Mouse (Mus musculus) thymus, postnatal 0 days (tissue): ENCODE results near the gene Krtcap2. TPM values are rescaled to one million over a fixed set of nuclear protein-coding genes. Genes with fewer than 3 reads are reported as not detected.
"Not testable (repeated sequence)": the region's sequence is repeated elsewhere in the genome, so short reads cannot be mapped to it uniquely, and the experiment has no call there.

Experiments used
- DNase-seq: peaks from one replicate; pipeline ENCODE4 v3.0.0-alpha.2; 2015; ENCODE audit warnings: low spot score
- polyA plus RNA-seq: library from polyadenylated mRNA; unstranded; fragments of >200 nt; fragmentation: Nextera tagmentation; extraction: Ambion mirVana; gene quantifications from 2 replicates; pipeline ENCODE4 v1.2.1, GENCODE M21; 2015

Gene Krtcap2
- 304 and 318 TPM in 2 replicates for polyA plus RNA-seq

DNA sequence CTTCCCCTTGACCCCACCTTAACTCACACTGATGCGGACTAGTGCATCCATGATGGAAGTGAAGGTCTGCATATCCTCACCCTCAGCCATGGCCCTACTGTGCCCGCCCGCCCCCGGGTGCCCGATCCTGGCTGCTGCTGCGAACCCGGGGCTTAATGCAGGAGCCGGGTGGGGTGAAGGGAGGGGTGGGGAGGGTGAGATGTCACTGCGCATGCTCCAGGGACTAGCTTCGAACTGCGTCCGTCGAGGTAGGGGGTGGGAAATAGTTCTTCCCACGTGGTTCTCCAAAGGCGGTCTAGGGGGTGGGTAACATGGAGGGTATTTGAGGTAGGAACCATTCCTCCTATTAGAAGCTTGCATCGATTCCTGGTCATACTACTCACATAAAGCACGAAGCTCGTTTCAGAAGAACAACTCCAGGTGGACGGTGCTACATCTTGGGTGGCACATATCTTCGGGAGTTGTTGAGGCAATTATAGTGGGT is at the start of gene Krtcap2:
TSS of gene Krtcap2 (plus strand) at position 279 of the 484 bp plus-strand sequence.
- DNase-seq = peak; percentile 53

DNA sequence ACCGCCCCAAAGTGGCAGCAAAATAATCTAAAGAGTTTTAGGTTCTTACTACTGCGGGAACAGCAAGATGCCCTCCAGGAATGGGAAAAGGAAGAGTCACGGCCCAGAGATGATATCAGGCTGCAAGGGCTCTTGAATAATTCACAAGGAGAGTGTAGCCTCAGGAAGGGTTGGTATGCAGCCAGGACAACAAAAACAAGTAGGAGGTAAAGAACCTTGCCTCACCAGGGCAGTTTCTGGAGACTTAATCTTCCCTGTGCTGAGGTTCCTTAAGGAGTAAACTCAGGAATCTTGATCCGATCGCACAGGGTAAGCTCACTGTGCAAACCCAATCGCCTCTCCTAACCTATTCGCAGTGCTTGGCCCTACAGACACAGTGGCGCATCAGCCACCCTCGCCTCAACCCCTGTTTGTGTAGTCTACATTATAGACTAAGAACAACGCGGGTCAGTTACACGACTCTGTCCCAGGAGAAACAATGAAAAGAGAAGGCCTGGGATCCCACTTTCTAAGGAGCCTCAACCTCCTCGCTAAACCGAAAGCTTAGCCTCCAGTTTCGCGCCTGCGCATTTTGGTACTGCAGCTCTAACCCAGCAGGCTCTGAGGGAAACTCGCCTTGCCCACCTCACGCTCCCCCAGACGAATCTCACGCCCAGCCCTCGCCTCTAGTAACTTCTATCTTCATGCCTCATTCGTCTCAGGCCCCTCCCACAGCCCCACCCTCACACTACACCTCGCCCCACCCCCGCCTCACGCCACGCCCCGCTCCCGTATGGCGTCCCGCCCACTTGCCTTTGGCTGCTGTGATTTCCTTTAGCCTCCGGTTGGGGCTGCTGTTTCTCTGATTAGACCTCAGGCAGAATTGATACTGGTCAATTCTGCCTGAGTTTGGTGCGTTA is 49.5 kb upstream of the Krtcap2 start:
- DNase-seq = peak; percentile 95

DNA sequence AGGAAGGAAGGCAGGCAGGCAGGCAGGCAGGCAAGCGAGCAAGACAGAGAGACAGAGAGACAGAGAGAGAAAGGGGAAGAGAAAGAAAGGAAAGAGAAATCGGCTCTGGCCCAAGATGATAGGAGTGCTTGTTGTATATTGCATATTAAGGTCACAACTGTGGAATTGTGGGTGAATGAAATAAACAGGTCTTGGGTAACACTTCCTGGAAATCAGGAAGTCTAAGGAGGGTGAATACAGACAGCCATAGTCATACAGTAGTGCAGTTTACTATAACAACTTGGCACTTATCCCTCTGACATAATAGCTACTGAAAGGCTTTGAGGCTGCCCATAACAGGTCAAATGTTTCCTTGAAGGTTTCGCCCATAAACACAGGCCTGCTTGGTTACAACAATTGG is 45.9 kb upstream of the Krtcap2 start:
- no peak for DNase-seq

DNA sequence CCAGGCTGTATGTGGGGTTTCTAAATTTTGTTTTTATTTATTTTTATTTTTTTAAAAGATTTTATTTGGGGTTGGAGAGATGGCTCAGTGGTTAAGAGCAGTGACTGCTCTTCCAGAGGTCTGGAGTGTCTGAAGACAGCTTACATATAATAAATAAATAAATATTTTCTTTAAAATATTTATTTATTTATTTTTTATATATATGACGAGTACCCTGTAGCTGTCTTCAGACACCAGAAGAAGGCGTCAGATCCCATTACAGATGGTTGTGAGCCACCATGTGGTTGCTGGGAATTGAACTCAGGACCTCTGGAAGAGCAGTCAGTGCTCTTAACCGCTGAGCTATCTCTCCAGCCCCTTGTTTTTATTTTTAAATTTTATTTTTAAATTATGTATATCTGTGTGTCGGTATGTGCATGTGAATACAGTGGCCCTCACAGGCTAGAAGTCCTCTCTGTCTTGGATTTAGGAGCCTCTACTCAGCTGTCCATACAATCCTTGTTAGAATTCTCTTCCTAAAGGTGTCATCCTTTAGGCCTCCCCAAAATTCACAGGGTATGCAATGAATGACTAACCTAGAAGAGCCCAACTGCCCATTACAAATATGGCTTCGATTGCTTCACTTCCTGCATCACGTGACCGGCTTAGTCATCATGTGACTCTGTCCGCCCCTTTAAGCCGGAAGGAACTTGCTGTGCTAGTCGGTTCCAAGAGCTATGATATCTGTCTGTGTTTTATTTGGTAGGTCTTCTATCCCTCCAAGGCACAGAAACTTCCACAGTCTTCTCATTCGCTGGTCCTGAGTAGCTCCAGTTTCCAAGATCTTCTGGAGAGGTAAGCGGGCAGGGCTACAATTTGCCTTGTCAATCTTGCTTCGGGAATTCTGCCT is 43.3 kb upstream of the Krtcap2 start, which contains the start of gene Gba:
TSS of gene Gba (plus strand) at position 676 of the 889 bp plus-strand sequence.
- peak; percentile 92 for DNase-seq

DNA sequence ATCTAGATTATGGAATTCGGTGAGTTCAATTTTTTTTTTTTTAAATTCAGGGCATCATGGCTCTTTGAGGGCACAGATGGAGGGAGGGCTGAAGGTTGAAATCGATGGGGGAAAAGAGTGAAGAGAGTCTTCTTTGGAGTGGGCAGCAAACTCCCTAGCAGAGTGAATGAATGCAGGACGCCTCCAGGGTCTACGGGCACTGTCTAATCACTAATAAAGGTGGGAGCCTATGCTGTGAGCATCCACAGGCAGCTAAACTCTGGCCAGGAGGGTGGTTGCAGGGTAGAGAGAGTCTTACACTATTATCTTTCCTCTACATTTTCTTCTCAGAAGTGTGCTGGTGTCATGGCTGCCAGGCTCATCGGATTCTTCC is 42.6 kb upstream of the Krtcap2 start:
- DNase-seq = no peak

DNA sequence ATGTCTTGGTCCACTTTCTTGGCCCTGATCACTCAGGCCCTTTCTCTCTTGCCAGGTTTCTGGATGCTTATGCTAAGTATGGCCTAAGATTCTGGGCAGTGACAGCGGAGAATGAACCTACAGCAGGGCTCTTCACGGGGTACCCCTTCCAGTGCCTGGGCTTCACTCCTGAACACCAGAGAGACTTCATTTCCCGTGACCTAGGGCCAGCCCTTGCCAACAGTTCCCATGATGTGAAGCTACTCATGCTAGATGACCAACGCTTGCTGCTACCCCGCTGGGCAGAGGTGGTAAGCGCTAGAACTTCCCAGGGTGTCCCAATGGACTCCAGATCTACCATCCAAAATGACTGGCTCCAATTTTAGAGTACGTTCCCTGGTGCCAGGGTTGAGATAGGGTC is 39.7 kb upstream of the Krtcap2 start:
- no peak for DNase-seq

DNA sequence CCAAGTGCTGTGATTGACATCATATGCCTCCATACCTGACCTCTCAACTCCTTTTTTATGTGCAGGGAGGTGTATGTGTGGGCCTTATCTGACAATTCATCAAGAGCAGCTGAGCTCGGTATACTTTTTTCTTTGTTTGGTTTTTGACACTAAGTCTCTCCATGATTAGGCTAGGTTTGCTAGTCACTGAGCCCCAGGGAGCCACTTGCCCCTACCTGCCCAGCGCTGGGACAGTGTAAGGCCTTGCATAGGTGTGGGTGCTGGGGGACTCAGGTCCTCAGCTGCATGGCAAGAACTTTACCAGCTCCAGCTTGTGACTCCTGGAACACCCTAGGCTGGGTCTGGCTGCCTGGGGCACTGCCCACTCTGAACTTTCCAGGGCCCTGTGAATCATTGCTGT is 39.1 kb upstream of the Krtcap2 start:
- DNase-seq = no peak

DNA sequence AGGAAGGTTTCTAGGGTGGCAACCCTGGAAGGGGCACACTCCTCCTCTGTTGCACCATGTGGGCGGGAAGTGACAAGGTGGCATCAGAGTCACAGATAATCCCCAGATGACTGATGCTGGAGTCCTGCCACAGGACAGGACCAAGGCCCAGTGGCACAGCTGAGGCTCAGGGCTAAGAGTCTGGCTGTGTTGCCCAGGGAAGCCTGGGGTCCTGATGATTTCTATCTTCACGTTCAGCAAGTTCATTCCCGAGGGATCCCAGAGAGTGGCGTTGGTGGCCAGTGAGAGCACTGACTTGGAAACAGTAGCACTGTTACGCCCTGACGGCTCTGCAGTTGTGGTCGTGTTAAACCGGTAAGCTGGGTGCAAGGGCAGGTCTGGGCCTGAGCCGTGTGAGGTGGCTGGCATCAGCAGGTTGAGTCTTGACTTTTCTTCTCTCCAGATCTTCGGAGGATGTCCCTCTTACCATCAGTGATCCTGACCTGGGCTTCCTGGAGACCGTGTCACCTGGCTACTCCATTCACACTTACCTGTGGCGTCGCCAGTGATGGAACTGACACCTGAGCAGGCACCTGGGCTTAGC is 37.6 kb upstream of the Krtcap2 start:
- DNase-seq = no peak

DNA sequence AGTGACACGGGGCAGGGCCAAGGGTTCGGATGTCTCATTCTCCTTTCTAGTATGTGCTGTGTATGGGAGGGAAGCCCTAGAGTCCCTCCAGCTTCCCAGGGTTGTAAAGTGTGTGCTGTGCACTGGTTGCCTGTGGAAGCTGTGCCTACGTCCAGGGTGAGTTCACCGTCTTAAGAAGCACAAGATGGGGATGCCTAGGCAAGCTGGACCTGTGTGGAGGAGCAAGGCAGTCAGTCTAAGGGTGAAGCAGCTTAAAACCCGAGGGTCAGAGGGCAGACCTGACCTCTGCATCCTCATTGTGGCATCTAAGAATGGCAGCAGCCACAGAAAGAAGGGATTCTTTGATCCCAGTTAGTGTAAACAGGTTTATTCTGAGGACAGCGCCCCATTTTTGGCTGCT is 37.0 kb upstream of the Krtcap2 start:
- DNase-seq = no peak

DNA sequence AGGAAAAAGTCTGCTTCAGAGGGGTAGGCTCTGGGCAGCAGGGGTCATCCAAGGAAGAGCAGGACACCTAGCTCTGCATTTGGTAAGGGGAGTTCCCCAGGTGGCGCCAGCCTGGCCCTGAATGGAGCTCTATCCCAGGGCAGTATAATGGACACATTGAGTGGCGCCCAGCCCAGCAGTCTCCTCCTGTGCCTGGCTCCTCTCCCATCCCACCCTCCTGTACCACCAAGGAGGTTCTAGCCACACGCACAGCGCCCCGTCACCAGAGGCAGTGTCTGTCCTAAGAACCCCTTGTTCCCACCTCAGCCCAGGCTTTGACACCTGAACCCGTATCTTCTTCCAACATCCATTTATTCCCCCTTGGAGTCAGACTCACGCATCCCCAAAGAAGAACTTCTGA is 36.0 kb upstream of the Krtcap2 start:
- DNase-seq = no peak

DNA sequence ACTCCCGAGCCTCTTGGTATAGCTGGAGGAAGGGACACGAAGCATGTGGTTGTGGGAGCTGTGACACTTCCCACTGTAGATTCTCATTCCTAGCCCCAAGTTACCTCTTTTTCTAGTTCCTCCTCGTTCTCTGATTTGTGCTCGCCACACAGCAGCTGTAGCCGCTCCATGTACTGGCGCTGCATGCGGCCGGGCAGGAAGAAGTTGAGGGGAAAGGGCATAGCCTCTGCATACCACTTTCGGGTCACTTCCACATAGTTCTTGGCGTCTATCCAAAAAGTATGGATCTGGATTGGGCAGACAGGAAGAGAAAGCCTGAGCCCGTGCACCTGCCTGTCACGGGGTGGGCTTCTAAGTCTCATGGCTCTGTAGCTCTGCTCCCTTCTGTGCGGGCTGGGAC is 35.6 kb upstream of the Krtcap2 start:
- no peak for DNase-seq

DNA sequence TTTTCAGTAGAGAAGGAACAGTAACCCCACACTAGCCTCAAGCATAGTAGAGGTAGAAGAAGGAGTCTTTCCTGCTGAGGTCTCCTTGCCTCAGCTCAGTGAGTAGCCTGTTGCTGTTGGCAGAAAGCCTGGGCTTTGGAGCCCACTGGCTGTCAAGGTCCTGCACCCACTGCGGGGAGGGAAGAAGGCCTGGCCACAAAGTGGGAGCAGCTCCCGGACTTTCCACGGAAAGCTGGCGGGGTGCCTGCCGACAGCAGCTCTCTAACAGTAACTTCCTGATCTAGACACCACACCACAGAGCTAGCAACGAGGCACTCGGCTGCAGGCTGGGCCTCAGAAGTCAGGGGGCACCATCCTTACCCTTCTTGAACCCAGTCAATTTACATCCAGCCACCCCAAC is 35.0 kb upstream of the Krtcap2 start:
- DNase-seq = no peak

DNA sequence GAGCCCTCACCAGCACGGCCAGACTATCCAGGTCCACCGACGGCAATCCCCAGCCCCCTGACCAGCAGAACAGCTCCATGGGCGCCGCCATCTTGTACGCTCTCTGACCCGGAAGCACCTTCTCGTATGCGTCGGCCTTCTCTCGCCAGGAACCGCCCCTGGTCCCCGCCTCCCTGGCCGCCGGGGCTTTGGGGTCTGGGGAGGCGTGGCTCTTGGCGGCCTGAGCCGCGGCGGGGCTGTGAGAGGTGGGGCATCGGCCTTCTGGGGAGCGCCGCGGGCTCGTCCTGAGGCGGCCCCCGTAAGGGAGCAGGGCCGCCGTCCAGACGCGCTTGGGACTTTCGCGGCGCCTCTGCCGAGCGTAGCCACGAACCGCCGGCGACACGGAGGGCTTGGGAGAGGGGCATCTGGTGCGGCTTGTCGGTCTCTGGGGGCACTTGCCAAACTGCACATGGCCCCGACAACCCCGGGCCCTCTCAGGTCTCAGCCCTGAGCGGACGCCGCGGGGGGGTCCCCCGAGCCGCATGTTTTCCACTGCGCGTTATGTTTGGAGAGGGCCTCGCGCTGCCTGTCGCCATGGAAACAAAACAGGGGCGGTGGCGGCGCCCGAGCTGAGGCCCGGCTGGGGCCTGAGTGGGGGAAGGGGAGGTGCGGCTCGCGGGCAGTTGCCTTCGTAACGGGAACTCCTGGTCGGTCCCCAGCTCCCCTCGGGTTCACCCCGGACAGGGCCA is 31.8 kb upstream of the Krtcap2 start:
- peak; percentile 86 for DNase-seq

DNA sequence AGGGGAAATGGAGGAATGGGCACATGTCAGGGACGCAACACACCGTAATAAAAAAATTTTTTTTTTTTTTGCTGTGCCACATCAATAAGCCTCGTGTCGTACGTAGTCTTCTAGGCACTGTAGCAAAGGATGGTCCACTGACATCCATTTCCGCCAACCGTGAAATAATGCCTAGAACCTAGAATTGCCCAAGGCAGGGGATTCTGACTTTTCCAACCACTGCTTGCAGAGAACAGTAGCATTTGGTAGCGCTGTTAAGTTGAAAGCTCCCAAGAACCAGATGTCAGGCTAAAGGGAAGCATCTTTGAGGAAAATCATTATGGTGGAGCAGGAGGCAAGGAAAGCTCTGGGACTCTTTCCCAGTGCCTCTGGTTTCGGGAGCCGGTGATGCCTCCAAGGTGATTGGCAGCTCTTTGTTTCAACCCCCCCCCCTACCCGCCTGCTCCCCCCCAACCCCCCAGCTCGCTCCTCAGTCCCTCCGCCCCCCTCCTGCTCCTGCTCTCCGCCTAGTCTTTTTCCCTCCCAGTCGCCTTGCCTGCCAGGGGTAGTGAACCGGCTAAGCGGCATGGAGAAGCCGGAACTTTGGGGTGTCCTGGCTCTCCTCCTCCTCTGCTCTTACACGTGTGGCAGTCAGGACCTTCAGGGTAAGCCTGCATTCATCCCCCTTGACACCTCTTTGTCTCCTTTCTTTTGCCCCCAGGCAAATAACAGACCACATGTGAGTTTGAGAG is 30.9 kb upstream of the Krtcap2 start, which contains the start of gene Thbs3:
TSS of gene Thbs3 (plus strand) at position 500 of the 731 bp plus-strand sequence.
- DNase-seq = no peak

DNA sequence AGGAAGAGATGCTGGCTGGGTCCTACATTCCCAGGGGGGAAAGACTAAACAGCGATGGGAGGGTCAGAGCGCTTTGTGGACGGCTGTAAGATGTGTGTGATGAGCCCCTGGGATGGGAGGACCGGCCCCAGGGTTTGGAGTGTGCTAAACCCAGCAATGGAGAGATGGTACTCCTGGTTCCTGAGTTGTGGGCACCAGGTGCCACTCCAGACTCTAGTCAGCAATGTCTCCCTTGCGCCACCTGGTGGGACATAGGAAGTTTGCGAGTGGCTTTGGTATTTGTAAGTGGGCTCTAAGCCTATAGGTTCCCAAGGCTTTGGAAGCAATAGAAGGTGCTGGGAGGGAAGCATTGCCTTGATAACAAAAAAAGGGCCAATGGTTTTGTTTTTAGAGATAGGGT is 29.9 kb upstream of the Krtcap2 start:
- peak; percentile 88 for DNase-seq

DNA sequence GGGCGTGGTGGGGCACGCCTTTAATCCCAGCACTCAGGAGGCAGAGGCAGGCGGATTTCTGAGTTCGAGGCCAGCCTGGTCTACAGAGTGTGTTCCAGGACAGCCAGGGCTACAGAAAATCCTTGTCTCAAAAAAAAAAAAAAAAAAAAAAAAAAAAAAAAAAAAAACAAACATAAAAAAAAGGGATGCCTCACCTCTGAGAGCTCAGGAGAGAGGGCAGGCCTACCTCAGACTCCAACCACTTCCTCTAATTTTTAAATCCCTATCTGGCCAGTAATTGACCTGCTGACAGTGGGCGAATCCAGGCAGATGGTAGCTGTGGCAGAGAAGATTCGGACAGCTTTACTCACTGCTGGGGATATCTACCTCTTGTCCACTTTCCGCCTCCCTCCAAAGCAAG is 29.4 kb upstream of the Krtcap2 start:
- DNase-seq = not testable (repeated sequence)

DNA sequence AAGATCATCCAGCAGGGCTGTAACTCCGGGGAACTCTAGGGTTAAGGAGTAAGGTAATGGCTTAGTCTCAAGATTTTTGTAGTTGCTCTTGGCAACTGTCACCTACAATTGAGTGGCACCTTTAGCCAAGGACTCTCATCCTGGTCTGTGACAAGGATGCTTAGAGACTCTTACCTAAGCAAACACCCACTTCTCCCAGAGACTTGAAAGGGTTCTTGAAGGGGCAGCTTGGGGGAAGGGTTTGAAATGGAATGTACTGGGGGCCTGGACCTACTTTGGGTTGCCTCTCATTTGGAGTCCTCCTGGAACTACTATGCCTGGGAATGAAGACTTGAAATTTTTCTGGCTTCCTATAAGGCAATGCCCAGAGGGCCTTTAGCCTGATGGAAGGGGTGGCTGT is 27.5 kb upstream of the Krtcap2 start:
- DNase-seq = no peak

DNA sequence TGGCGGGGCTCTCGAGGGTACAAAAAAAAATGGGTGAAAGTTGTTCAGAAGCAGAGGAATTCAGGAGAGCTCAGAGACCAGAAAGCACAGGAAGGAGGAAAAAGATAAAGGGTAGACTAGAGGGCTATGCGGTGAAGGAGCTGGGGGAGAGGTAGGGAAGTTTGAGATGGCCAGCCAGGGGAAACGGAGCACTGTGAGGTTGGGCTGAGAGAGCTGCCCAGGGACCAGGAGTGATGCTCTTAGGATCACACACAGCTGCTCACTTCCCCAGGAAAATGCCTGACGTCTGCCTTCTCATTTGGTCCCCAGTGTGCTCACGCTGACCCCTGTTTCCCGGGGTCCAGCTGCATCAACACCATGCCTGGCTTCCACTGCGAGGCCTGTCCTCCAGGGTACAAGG is 26.2 kb upstream of the Krtcap2 start:
- no peak for DNase-seq

DNA sequence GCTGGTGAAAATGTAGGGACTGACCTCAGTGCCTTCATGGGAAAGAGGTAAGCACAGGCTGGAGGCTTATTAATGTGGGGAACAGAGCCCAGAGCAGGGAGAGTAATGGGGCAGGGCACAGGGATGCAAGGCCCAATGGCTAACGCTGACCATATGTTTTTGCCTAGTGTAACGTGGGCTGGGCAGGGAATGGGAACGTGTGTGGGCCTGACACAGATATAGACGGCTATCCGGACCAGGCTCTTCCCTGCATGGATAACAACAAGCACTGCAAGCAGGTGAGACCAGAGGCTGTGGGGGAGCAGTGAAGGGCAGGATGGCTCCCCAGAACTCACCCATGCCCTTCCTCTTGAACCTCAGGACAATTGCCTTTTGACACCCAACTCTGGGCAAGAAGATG is 24.6 kb upstream of the Krtcap2 start:
- no peak for DNase-seq

DNA sequence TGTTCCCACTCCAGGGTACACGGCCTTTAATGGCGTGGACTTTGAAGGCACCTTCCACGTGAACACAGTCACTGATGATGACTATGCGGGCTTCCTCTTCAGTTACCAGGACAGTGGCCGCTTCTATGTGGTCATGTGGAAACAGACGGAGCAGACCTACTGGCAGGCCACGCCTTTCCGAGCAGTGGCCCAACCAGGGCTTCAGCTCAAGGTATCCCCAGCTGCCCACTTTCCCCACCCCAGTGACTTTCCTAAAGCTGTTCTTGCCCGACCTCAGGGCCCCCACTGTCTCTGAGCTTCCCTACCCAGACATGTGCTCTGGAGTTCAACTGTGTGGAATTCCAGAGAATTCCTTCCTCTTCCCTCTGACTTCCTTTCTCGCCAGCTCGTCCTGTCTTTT is 21.0 kb upstream of the Krtcap2 start:
- DNase-seq = no peak
